Mouse (Mus musculus): Measurements from ENCODE around the gene Psmb7.

DNA sequence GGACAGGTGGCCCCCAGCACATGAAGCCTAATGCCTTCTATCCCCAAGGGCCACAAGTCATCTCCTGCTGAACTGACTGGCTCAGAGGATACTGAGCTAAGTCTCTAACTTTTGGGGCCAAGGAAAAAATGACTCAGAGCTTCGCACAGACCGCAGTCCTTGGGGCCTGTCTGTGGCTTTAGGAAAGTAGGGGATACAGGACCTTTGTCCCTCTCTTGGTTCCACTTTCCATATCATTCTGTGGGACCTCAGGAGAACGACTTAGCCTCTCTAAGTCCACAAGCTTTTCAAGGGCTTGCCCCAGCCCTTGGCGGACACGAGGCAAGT lies 9.4 kb upstream of the Psmb7 start:
- TF ChIP-seq CTCF (IDR thresholded peaks at IDR 0.05; ENCODE audit: borderline replicate concordance, extremely low read depth, insufficient read depth, insufficient read length) = no peak
- TF ChIP-seq POLR2A (IDR thresholded peaks at IDR 0.05; ENCODE audit: borderline replicate concordance, extremely low read depth, insufficient read depth, insufficient read length, poor library complexity, severe bottlenecking) = no peak
